Mouse (Mus musculus) large intestine, adult 2 months (tissue): ENCODE results near the gene Ggnbp2. TPM values are rescaled to one million over a fixed set of nuclear protein-coding genes. Genes with fewer than 3 reads are reported as not detected.

Experiments
- DNase-seq: peaks from one replicate; pipeline ENCODE4 v3.0.0-alpha.2; 2012; ENCODE audit warnings: low read depth, low spot score
- WGBS: fragments of 180-500 bp; shearing (Covaris S2); methylation state at CpG from one replicate; pipeline ENCODE4 v1.1.7; 2018; 5-methylcytosine and 5-hydroxymethylcytosine counted together
- polyA plus RNA-seq: library from polyadenylated mRNA; depleted of rRNA; stranded (reverse); fragments of >200 nt; gene quantifications from 2 replicates; pipeline ENCODE4 v1.2.3, GENCODE M21; 2012; rRNA removed

Gene Ggnbp2
- 34.0 and 65.6 TPM in 2 replicates for polyA plus RNA-seq

GRCm38 (mm10) chr11:84870337-84871043 is at the start of gene Ggnbp2:
Gene Ggnbp2, minus strand, starts transcription at chr11:84870817.
- under 1% methylated on average over 51 of the region's 62 CpGs for WGBS
- DNase-seq, result no peak

GRCm38 (mm10) chr11:84919951-84920350 is 49.3 kb upstream of the Ggnbp2 start:
- DNase-seq, result no peak
- WGBS, result 60% methylated on average over 7 of the region's 7 CpGs

GRCm38 (mm10) chr11:84919276-84919675 is 48.7 kb upstream of the Ggnbp2 start:
- DNase-seq, result no peak
- 31% methylated on average over 3 of the region's 3 CpGs for whole genome bisulfite sequencing

GRCm38 (mm10) chr11:84918425-84918824 is 47.8 kb upstream of the Ggnbp2 start:
- peak; percentile 35 for DNase-seq
- 3% methylated on average over 16 of the region's 16 CpGs for WGBS

GRCm38 (mm10) chr11:84916703-84917300 is 46.2 kb upstream of the Ggnbp2 start:
- WGBS, result 60% methylated on average over 7 of the region's 7 CpGs

GRCm38 (mm10) chr11:84916053-84916702 is 45.6 kb upstream of the Ggnbp2 start, which contains the start of gene Znhit3:
Gene Znhit3, minus strand, starts transcription at chr11:84916366.
- DNase-seq, result peak; percentile 73
- 5% methylated on average over 34 of the region's 34 CpGs for WGBS

More at GRCm38 (mm10) chr11:84916703-84917300, 46.2 kb upstream of the Ggnbp2 start:
- DNase-seq, result no peak

- WGBS, result 75% methylated on average over 5 of the region's 5 CpGs
Observed at GRCm38 (mm10) chr11:84914673-84915072, 44.1 kb upstream of the Ggnbp2 start.

GRCm38 (mm10) chr11:84910411-84910810 is 39.8 kb upstream of the Ggnbp2 start:
- 75% methylated on average over 4 of the region's 4 CpGs for WGBS
- DNase-seq, result no peak

More at GRCm38 (mm10) chr11:84914673-84915072, 44.1 kb upstream of the Ggnbp2 start:
- DNase-seq, result no peak

- DNase-seq, result no peak
- WGBS, result 90% methylated on average over 6 of the region's 6 CpGs
Observed at GRCm38 (mm10) chr11:84908480-84908879, 37.9 kb upstream of the Ggnbp2 start.

GRCm38 (mm10) chr11:84907081-84907480 is 36.5 kb upstream of the Ggnbp2 start:
- 57% methylated on average over 3 of the region's 3 CpGs for WGBS
- DNase-seq, result no peak

- 82% methylated on average over 9 of the region's 9 CpGs for WGBS
- no peak for DNase-seq
Observed at GRCm38 (mm10) chr11:84904597-84905144, 34.1 kb upstream of the Ggnbp2 start.

GRCm38 (mm10) chr11:84893113-84893512 is 22.5 kb upstream of the Ggnbp2 start:
- 51% methylated on average over 15 of the region's 15 CpGs for WGBS

GRCm38 (mm10) chr11:84891705-84892104 is 21.1 kb upstream of the Ggnbp2 start:
- whole genome bisulfite sequencing, result 94% methylated on average over 7 of the region's 7 CpGs
- no peak for DNase-seq

More at GRCm38 (mm10) chr11:84893113-84893512, 22.5 kb upstream of the Ggnbp2 start:
- DNase-seq, result no peak

GRCm38 (mm10) chr11:84889492-84889891 is 18.9 kb upstream of the Ggnbp2 start:
- 44% methylated on average over 2 of the region's 2 CpGs for WGBS
- no peak for DNase-seq

GRCm38 (mm10) chr11:84888025-84888424 is 17.4 kb upstream of the Ggnbp2 start:
- 96% methylated on average over 8 of the region's 8 CpGs for WGBS
- DNase-seq, result no peak

GRCm38 (mm10) chr11:84886767-84887511 is 16.3 kb upstream of the Ggnbp2 start:
- 55% methylated on average over 11 of the region's 11 CpGs for WGBS
- DNase-seq, result no peak

- WGBS, result 41% methylated on average over 5 of the region's 5 CpGs
- DNase-seq, result no peak
Observed at GRCm38 (mm10) chr11:84886236-84886635, 15.6 kb upstream of the Ggnbp2 start.

GRCm38 (mm10) chr11:84885238-84885637 is 14.6 kb upstream of the Ggnbp2 start:
- no peak for DNase-seq
- 75% methylated on average over 4 of the region's 4 CpGs for WGBS

GRCm38 (mm10) chr11:84882346-84882745 is 11.7 kb upstream of the Ggnbp2 start:
- 91% methylated on average over 7 of the region's 7 CpGs for WGBS
- DNase-seq, result no peak

GRCm38 (mm10) chr11:84880971-84881370 is 10.4 kb upstream of the Ggnbp2 start:
- 32% methylated on average over 9 of the region's 9 CpGs for WGBS
- DNase-seq, result no peak
